Mouse (Mus musculus) heart, adult 11 months (tissue): ENCODE measurements around the gene Vegfb.

Experiments
- DNase-seq: peaks from one replicate; pipeline ENCODE4 v3.0.0; 2022

Vegfb gene

GRCm38 (mm10) chr19:6970460-6971085 lies 16.9 kb downstream of the Vegfb start:
- DNase-seq: peak; percentile 95

GRCm38 (mm10) chr19:6969665-6970381 lies 17.6 kb downstream of the Vegfb start:
- DNase-seq: peak; percentile 98

GRCm38 (mm10) chr19:6969291-6969664 lies 18.2 kb downstream of the Vegfb start:
- no peak for DNase-seq

DNA sequence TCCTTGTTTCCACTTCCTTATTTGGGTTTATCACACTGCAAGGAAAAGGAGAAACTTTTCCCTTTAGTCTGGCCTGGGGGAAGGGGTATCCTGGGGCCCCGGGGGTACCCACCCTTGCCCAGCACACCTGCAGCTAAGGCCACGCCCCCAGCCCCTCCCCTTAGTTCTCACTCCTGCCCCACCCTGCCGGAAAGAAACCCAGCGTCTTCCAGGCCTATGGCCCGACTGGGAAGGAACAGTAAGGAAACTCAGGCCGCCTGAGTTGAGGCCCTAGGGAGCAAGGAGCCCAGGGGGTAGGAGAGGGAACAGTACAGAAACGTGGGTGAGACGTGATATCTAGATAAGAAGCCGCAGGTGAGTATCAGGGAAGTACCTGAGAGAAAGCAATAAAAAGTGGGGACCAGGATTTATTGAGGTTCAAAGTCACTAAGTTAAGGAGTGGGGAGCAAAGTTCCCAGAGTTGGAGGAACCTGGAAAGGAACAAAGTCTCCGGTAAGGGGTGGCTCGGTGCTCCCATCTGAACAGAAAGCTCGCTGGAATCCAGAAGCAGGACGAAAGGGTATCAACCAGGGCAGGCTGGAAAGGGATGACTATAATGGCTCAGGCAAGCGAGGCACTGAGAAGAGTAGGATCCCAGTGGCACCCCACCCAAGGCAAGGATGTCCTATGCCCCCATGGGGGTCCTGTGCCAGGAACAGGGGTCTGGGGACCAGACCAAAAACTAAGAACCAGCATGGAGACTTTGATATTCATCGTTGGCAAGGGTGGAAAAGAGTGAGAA lies 18.8 kb downstream of the Vegfb start:
- DNase-seq: peak; percentile 95

DNA sequence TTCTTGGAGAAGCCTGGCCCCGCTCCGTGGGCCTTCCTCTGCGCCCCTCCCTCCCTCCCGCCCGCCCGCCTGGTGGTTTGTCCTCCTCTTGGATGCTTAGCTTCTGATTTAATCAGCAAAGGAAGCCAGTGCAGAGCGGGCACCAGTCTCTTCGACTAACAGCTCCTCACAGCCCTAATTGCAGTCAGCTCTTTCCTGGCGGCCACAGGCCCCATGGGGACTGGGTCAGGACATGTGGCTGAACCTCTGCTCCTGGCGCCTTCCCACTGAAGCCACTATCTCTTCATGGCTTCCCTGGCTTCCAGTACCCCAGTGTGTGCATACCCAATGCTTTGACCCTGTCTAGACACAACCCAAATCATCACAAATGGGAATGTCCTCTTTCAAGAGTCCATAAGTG lies 31.0 kb downstream of the Vegfb start:
- DNase-seq: peak; percentile 93

- peak; percentile 97 for DNase-seq
Measured at GRCm38 (mm10) chr19:6955424-6955823, 32.0 kb downstream of the Vegfb start.

GRCm38 (mm10) chr19:6954046-6954445 lies 33.4 kb downstream of the Vegfb start:
- DNase-seq: peak; percentile 96

- DNase-seq: peak; percentile 98
Measured at GRCm38 (mm10) chr19:6952712-6953037, 34.8 kb downstream of the Vegfb start.

DNA sequence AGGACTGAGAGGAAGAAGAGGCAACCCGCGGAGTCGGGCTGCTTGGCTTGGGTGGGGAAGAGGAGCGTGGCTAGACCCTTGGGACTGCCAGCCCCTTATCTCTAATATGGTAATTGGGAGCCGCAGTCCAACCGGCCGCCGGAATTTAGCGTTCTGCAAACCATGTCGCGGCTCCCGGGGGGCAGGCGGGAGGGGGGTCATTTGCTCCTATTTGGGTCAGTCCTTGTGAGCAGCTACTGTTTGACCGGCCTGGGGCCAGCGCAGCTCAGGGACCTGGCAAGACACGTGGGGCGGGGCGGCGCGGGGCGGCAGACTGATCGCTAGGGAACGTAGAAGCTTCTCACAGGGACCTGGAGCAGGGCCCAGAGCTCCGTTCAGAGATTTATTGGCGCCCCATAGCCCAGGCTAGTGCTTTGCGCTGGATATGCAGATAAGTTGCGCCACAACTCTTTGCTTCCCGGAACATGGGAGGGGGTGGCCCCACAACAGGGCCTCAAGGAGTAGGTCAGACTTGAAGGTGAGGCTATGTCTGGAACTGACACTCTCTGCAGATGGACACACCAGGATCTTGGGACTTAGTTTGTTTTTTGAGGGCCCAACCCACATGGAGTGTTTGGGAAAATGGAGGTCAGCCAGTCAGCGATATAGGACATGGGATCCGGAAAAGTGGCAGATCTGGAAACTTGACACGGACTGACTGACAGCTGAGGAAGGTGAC lies 35.3 kb downstream of the Vegfb start:
- DNase-seq: peak; percentile 99

DNA sequence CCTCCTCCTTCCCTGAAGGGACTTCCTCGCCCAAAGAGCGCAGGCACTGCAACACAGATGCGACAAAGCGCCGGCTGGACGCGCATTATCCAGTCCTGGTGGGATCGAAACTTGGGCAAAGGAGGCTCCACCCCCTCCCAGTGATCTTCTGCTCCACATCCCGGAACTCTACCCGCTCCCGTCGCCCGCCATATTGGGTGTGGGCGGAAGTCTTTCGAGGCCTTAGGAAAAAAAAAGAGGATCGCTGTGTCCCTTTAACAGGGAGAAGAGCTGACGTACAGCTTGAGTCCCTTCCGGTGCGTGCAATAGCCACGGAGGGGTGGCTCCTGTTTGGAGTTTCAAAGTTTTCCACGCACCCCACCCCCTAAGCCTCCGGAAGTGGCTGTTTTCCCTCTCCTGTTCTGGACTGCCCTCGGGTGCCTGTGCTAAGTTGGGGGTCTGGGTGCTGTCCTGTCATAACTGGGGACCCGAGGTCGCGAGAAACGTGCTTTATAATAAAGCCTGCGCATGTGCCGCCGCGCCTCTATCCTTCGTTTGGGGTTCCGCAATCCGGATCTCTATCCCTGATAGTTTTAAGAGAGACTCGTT lies 36.0 kb downstream of the Vegfb start:
- DNase-seq: peak; percentile 100

DNA sequence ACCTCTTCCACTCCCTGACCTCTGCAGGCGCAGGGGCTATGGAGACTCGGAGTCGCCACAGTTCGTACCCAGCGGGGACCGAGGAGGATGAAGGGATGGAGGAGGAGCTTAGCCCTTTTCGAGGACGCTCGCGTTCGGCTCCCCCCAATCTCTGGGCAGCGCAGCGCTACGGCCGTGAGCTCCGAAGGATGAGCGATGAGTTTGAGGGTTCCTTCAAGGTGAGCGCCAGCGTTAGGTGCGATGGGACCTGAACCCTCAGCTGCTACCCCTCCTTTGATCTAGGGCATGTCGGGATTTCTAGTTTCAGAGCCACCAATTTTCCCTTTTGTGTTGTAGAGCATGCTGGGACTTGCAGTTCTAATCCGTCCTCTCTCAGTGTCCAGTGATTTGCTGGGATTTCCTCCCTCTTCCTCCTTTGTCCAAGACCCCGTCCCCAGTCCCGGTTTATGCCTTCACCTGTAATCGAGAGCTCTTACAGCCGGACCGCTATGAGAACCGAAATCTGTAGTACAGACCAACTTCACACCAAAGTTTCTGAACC lies 36.8 kb downstream of the Vegfb start:
- DNase-seq: peak; percentile 97

DNA sequence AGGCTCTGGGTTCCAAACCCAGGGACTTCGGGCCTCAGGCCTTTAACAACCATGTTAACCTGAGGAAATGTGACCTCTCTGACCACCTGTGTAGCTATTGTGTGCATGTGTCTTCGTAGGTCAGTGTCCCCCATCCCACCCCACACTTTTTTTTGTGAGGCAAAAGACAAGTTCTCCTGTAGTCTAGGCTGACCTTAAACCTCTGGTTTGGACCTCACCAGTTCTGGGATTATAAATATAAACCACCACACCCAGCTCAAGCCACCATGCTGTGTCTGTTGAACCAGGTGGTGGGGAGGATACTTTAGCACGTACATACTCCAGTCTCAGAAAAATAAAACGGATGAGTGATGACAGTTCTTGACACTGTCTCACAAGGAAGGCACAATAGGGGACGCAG lies 37.5 kb downstream of the Vegfb start:
- peak; percentile 92 for DNase-seq

DNA sequence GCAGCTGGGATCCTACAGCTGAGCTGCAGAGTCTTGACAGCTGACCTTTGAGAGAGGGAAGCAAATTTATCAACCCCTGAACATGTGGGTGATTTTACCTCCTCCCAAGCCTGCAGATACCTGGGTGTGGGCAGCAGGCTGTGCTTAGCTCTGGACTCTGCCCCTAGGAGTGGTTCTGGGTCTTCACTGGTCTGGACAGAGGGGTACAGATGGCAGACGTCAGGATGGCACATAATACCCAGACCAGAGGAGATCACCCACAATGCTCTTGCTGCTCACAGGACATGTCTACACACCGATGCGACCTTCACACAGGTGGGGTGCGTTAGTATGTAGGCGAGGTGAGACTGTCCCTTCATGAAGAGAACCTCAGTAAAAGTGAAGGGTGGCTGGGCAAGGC lies 37.9 kb downstream of the Vegfb start:
- DNase-seq: peak; percentile 92

GRCm38 (mm10) chr19:6948186-6948585 lies 39.3 kb downstream of the Vegfb start:
- peak; percentile 90 for DNase-seq

GRCm38 (mm10) chr19:6947742-6948141 lies 39.7 kb downstream of the Vegfb start:
- no peak for DNase-seq

DNA sequence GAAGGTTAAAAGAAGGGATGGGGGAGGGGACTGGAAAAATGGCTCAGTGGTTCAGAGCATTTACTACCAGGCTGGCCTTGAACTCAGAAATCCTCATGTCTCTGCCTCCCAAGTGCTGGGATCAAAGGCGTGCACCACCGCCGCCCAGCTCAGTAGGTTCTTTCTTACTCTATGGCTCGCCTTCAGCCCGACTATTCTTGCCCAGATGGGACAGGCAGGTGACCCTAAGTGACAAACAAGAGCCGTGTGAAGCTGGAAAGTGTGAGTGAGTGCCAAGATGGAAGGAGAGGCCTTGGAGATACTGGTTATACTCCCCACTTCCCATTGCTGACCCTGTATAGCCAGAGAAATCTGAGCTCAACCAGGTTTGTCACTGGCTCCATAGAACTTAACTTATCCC lies 43.7 kb downstream of the Vegfb start:
- peak; percentile 91 for DNase-seq

DNA sequence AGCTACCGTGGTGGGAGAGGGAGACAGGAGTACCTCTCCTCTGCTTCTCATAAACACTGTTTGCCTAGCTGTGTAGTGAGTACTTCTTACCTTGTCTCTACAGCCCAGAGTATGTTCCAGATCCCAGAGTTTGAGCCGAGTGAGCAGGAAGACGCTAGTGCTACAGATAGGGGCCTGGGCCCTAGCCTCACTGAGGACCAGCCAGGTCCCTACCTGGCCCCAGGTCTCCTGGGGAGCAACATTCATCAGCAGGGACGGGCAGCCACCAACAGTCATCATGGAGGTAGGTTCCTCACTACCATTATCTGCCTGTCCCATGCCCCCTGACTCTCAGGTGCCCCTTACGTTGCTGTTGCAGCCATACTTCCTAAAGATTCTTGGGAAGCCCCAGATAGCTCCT lies 44.7 kb downstream of the Vegfb start:
- no peak for DNase-seq

GRCm38 (mm10) chr19:6942249-6942691 lies 45.2 kb downstream of the Vegfb start, which contains the start of gene Gpr137:
Gene Gpr137, minus strand, starts transcription at chr19:6942480.
- peak; percentile 100 for DNase-seq

DNA sequence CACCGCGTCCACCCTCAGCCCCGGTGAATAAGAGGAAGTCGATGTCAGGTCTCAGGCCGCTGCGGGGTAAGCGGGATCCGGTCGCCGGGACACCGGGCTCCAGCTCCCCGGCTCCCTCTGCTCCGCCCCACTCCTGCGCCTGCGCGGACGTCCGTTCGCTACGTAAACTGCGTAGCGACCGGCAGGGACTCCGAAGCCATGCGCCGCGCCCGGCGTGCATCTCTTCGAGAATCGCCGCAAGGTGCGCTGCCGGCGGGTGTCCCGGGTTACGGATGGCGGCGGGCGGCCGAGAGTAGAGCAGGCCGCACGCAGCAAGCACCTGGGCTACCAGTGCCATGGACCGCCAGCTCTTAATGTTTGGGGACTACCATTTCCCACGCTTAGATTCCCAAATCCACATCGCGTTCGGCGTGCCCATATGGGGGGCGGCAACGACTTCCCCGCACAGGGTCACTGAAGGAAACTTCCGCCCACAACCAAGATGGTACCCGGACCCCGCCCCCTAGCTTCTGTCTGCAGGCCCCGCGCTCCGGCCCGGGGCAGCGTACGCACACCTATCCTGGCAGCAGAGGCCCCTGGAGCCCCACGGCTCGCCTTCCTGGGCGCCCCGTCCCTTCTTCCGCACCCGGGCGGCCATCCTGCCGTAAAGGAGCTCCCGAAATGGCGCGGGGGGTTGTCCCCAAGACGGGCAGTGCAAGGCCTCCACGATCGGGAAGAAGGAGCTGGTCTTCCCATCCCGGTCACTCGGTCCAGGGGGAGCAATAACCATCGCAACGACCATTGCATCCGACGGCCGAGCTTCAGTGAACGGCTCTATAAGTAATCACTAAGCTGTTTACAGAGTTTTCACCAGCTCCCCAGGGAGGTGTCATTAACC lies 45.8 kb downstream of the Vegfb start, which contains the start of gene Bad:
Gene Bad (plus strand): TSS at position 490 of the 877 bp plus-strand sequence.
- peak; percentile 99 for DNase-seq

GRCm38 (mm10) chr19:6940396-6941351 lies 46.8 kb downstream of the Vegfb start:
- peak; percentile 93 for DNase-seq
